Mouse (Mus musculus) heart, postnatal 36 days (tissue): ENCODE measurements around the gene Slc5a5. TPM values are rescaled to one million over a fixed set of nuclear protein-coding genes. Genes with fewer than 3 reads are reported as not detected.

ENCODE experiments used
- DNase-seq, 2 experiments: peaks; one replicate each; pipeline ENCODE4 v3.0.0; 2021 to 2022
- intact Hi-C: fragments of 180-260 bp; cut with DNase I; formaldehyde crosslinking; loops from one replicate; pipeline ENCODE4 v1.15.1; 2025
- total RNA-seq, 2 experiments: library from RNA; stranded (reverse); gene quantifications; 2 replicates each; pipeline ENCODE4 v1.2.3; 2021

Gene Slc5a5
- total RNA-seq, 2 experiments from 2014 or later: not detected

GRCm38 (mm10) chr8:70884683-70885082, 7.9 kb downstream of the Slc5a5 start:
- intact Hi-C loops: no loop called here
- no peak for DNase-seq

GRCm38 (mm10) chr8:70884186-70884585, 8.4 kb downstream of the Slc5a5 start:
- DNase-seq: no peak
- intact Hi-C loops: no loop called here

GRCm38 (mm10) chr8:70880546-70880945, 12.0 kb downstream of the Slc5a5 start:
- intact Hi-C loops: no loop called here
- no peak for DNase-seq

- intact Hi-C loops: no loop called here
- DNase-seq: peak; percentile 60 to 63
Measured at GRCm38 (mm10) chr8:70880126-70880525, 12.4 kb downstream of the Slc5a5 start.

- intact Hi-C loops: no loop called here
- no peak for DNase-seq
Measured at GRCm38 (mm10) chr8:70879500-70879899, 13.1 kb downstream of the Slc5a5 start.

- intact Hi-C loops: no loop called here
- no peak for DNase-seq
Measured at GRCm38 (mm10) chr8:70878178-70878577, 14.4 kb downstream of the Slc5a5 start.

- intact Hi-C loops: no loop called here
Measured at GRCm38 (mm10) chr8:70876382-70876781, 16.2 kb downstream of the Slc5a5 start.

GRCm38 (mm10) chr8:70874441-70874840, 18.1 kb downstream of the Slc5a5 start:
- no peak for DNase-seq

More at GRCm38 (mm10) chr8:70876382-70876781, 16.2 kb downstream of the Slc5a5 start:
- DNase-seq: no peak

GRCm38 (mm10) chr8:70873364-70873985, 19.1 kb downstream of the Slc5a5 start, which contains the start of gene Ccdc124:
Ccdc124 (minus strand) TSS chr8:70873935.
- DNase-seq: peak; percentile 97
- intact Hi-C loops: loop anchor here (1.0 kb wide), 2 partner anchors 20 to 24 kb away; partner anchors contain the start of gene Rpl18a

More at GRCm38 (mm10) chr8:70874441-70874840, 18.1 kb downstream of the Slc5a5 start:
- intact Hi-C loops: no loop called here

- intact Hi-C loops: loop anchor here (1.0 kb wide), 2 partner anchors 20 to 24 kb away; partner anchors contain the start of gene Rpl18a
- DNase-seq: no peak
Measured at GRCm38 (mm10) chr8:70872643-70873363, 19.8 kb downstream of the Slc5a5 start.

GRCm38 (mm10) chr8:70871195-70871807, 21.3 kb downstream of the Slc5a5 start:
- intact Hi-C loops: no loop called here
- no peak for DNase-seq

GRCm38 (mm10) chr8:70869601-70870041, 22.9 kb downstream of the Slc5a5 start:
- intact Hi-C loops: loop anchor here (1.0 kb wide), 1 partner anchor 25 kb away; no protein-coding TSS in a partner anchor
- DNase-seq: peak; percentile 77 to 78

GRCm38 (mm10) chr8:70869199-70869571, 23.4 kb downstream of the Slc5a5 start:
- intact Hi-C loops: loop anchor here (1.0 kb wide), 1 partner anchor 25 kb away; no protein-coding TSS in a partner anchor
- DNase-seq: no peak

- DNase-seq: no peak
- intact Hi-C loops: loop anchor here (1.0 kb wide), 1 partner anchor 24 kb away; no protein-coding TSS in a partner anchor
Measured at GRCm38 (mm10) chr8:70868559-70869198, 23.9 kb downstream of the Slc5a5 start.

GRCm38 (mm10) chr8:70866566-70866965, 26.0 kb downstream of the Slc5a5 start:
- no peak for DNase-seq
- intact Hi-C loops: loop anchor here (2.0 kb wide), 1 partner anchor 46 kb away; no protein-coding TSS in a partner anchor

GRCm38 (mm10) chr8:70866001-70866520, 26.5 kb downstream of the Slc5a5 start:
- intact Hi-C loops: loop anchor here (2.0 kb wide), 1 partner anchor 45 kb away; no protein-coding TSS in a partner anchor
- no peak for DNase-seq

- intact Hi-C loops: no loop called here
- peak; percentile 97 to 100 for DNase-seq
Measured at GRCm38 (mm10) chr8:70865350-70866000, 27.1 kb downstream of the Slc5a5 start.

- DNase-seq: peak; percentile 35 to 50
- intact Hi-C loops: no loop called here
Measured at GRCm38 (mm10) chr8:70864712-70865221, 27.8 kb downstream of the Slc5a5 start.

- intact Hi-C loops: no loop called here
Measured at GRCm38 (mm10) chr8:70863956-70864711, 28.4 kb downstream of the Slc5a5 start.

More at GRCm38 (mm10) chr8:70863956-70864711, 28.4 kb downstream of the Slc5a5 start:
- DNase-seq: peak; percentile 36 to 37
